Mouse (Mus musculus) midbrain, embryonic 12.5 days (tissue): Measurements from ENCODE around the gene Atp1a4. TPM values are rescaled to one million over a fixed set of nuclear protein-coding genes. Genes with fewer than 3 reads are reported as not detected.
"Not testable (repeated sequence)": the region's sequence is repeated elsewhere in the genome, so short reads cannot be mapped to it uniquely, and the experiment has no call there.

Source experiments
- ATAC-seq: fragments of 200-750 bp; cut with Nextera tagmentation; 2 replicates; pipeline ENCODE4 v1.8.0; 2017; ENCODE audit warnings: low read depth, moderate TSS enrichment, moderate library complexity; ENCODE audit not compliant: low FRiP score
- H3K27ac ChIP-seq: fragments of 300-500 bp; sonication (generic); replicated peaks from 2 replicates; pipeline ENCODE4 v1.5.1; 2016; ENCODE audit warnings: mild to moderate bottlenecking
- H3K27me3 ChIP-seq: fragments of 300-500 bp; sonication (generic); 2 replicates; pipeline ENCODE4 v1.6.1; 2016; ENCODE audit warnings: mild to moderate bottlenecking
- H3K36me3 ChIP-seq: fragments of 300-500 bp; sonication (generic); 2 replicates; pipeline ENCODE4 v1.6.1; 2016
- H3K4me1 ChIP-seq: fragments of 300-500 bp; sonication (generic); 2 replicates; pipeline ENCODE4 v1.6.1; 2016
- H3K4me2 ChIP-seq: fragments of 300-500 bp; sonication (generic); replicated peaks from 2 replicates; pipeline ENCODE4 v1.6.1; 2016; ENCODE audit warnings: mild to moderate bottlenecking, moderate library complexity
- H3K4me3 ChIP-seq: fragments of 300-500 bp; sonication (generic); 2 replicates; pipeline ENCODE4 v1.5.1; 2016; ENCODE audit warnings: mild to moderate bottlenecking
- H3K9ac ChIP-seq: fragments of 300-500 bp; sonication (generic); replicated peaks from 2 replicates; pipeline ENCODE4 v1.6.1; 2016; ENCODE audit warnings: mild to moderate bottlenecking, moderate library complexity
- H3K9me3 ChIP-seq: fragments of 300-500 bp; sonication (generic); 2 replicates; pipeline ENCODE4 v1.6.1; 2016; ENCODE audit warnings: mild to moderate bottlenecking
- WGBS: fragments of 180-500 bp; shearing (Covaris S2); methylation state at CpG from one replicate; pipeline ENCODE4 v1.1.7; 2016; 5-methylcytosine and 5-hydroxymethylcytosine counted together
- polyA plus RNA-seq: library from polyadenylated mRNA; unstranded; fragments of >200 nt; fragmentation: Nextera tagmentation; extraction: Ambion mirVana; gene quantifications from 2 replicates; pipeline ENCODE4 v1.2.1, GENCODE M21; 2016

Atp1a4 gene
- polyA plus RNA-seq, 1 experiment from 2014 or later = not detected

DNA sequence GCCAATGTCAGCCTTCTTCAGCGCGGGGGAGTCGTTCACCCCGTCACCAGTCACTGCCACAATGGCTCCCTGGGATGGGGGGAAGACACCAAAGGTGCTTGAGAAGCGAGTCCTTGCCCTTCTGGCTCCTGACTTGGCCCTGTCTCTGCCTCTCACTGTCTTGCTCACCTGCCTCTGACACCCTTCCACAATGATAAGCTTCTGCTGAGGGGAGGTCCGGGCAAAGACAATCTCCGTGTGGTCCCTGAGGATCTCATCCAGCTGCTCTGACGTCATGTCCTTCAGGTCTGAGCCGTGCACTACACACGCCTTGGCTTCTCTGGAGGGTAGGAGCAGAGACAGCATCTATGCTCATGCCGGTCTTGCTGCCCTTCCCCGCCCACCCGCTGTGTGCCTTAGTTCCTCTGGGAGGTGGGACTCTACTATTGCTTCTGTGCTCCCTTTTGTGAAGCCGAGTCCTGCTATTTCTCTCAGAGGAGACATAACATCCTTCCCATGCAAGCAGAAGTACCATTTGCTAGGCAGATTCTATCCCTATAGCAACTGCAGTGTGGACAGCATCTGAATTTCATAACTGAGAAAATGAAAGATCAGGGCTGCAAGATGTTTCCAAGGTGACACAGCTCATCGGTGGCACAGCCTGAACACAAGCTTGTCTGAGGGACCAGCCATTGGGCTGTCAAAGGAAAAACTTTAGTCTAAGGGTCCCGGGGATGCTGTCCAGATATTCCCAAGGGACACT is 21.7 kb upstream of the Atp1a4 start:
- Histone ChIP-seq H3K27me3 (peaks cover 6% of the 10 kb centered on the region; the same call in 1 of the 2 replicates), H3K36me3 (no peaks in the 10 kb centered on the region), H3K27ac (no peak overlapping the region), H3K9me3 (no peaks in the 10 kb centered on the region), H3K9ac (no peak overlapping the region), H3K4me1 (no peaks in the 10 kb centered on the region), H3K4me3 (no peak overlapping the region), H3K4me2 (no peak overlapping the region)
- no peak for ATAC-seq
- WGBS = 73% methylated on average over 16 of the region's 16 CpGs

DNA sequence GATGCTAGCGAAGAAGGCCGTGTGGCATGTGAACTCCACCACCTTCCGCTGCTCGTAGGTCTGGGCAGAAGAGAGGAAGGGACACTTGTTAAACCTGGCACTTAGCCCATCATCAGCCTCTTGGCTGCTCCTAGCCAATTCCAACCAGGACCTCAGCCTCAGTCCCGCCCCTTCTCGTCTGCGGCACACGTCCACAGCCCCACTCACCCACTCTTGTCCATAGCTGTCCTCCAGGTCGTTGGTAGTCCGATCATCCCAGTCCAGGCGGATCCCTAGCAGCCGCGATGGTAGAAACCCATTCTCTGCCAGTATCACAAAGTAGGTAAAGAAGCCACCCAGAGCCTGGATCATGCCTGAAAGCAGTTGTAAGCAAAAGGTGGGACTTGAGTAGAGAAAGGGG is 20.1 kb upstream of the Atp1a4 start:
- H3K9ac ChIP-seq = no peak overlapping the region
- H3K4me1 ChIP-seq = no peaks in the 10 kb centered on the region
- no peaks in the 10 kb centered on the region for H3K9me3 ChIP-seq
- no peak overlapping the region for H3K4me3 ChIP-seq
- no peak for ATAC-seq
- peaks cover 3% of the 10 kb centered on the region for H3K27me3 ChIP-seq
- 94% methylated on average over 13 of the region's 13 CpGs for WGBS
- no peaks in the 10 kb centered on the region for H3K36me3 ChIP-seq
- no peak overlapping the region for H3K4me2 ChIP-seq
- no peak overlapping the region for H3K27ac ChIP-seq

DNA sequence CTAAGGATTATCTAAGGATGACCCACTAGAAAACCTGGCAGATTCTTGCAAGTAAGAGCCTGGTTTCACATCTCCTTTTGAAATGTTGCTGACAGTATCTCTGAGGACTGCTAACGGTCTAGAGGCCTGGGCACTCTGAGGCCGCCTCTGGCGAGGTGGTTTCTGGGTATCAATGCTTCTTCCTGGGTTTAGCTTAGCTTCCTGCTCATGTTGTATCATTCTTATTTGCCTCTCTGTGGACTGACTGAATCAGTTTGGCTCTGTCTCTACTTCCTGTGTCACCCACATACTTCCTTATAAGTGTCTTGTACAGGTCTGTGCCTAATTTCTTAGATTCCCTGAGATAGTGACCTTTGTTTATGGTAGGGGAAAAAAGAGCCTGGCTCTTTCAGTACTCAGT is 19.0 kb upstream of the Atp1a4 start:
- no peak overlapping the region for H3K27ac ChIP-seq
- no peak overlapping the region for H3K9ac ChIP-seq
- H3K4me1 ChIP-seq = no peaks in the 10 kb centered on the region
- H3K9me3 ChIP-seq = no peaks in the 10 kb centered on the region
- H3K4me3 ChIP-seq = no peak overlapping the region
- no peaks in the 10 kb centered on the region for H3K36me3 ChIP-seq
- peaks cover 7% of the 10 kb centered on the region for H3K27me3 ChIP-seq
- ATAC-seq = no peak
- no peak overlapping the region for H3K4me2 ChIP-seq
- 82% methylated on average over 3 of the region's 3 CpGs for WGBS

DNA sequence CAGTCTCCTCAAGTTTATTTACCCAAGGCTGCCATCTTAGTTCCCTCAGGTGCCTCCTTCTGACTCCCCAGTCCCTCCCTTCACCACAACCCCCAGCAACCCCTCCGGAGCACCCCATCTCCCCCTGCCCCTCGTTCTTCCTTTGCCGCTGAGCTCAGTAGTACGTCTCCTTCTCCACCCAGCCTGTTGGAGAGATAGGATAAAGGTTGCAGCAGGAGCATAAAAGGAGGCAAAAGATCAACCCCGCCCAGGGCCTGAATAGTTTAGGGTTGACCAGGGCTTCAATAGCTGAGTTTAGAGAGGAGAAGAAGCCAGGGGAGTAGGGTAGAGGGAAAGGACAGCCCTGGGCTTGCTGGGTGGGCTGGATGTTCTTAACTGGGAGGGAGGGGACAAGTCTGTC is 16.3 kb upstream of the Atp1a4 start:
- Histone ChIP-seq H3K4me1 (peaks cover 12% of the 10 kb centered on the region), H3K27me3 (peaks cover 7% of the 10 kb centered on the region), H3K4me2 (no peak overlapping the region), H3K9ac (no peak overlapping the region), H3K9me3 (no peaks in the 10 kb centered on the region), H3K27ac (no peak overlapping the region), H3K36me3 (no peaks in the 10 kb centered on the region), H3K4me3 (no peak overlapping the region)
- no peak for ATAC-seq
- WGBS = 77% methylated on average over 5 of the region's 5 CpGs

DNA sequence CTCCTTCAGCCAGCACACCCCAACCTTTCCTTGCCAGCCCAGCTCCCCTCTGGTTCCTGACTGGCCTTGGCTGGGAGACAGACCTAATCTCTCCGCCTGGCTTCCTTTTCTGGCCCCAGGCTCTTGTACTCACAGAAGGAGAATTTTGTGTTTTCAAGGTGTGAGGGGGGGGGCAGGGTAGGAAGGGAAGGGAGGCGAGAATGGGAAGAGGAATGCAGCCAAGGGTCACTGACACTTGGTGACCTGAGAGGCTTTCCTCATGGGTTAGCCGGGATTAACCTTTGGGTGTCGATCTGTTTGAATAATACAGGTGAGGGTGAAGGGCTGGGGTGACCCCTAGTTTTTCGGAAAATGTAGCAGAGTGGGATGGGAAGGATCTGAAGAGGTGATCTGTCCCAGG is 15.9 kb upstream of the Atp1a4 start:
- Histone ChIP-seq H3K4me1 (peaks cover 12% of the 10 kb centered on the region), H3K36me3 (no peaks in the 10 kb centered on the region), H3K9ac (no peak overlapping the region), H3K4me2 (no peak overlapping the region), H3K27me3 (peaks cover 7% of the 10 kb centered on the region), H3K27ac (no peak overlapping the region), H3K9me3 (no peaks in the 10 kb centered on the region), H3K4me3 (no peak overlapping the region)
- WGBS = 69% methylated on average over 5 of the region's 5 CpGs
- no peak for ATAC-seq

DNA sequence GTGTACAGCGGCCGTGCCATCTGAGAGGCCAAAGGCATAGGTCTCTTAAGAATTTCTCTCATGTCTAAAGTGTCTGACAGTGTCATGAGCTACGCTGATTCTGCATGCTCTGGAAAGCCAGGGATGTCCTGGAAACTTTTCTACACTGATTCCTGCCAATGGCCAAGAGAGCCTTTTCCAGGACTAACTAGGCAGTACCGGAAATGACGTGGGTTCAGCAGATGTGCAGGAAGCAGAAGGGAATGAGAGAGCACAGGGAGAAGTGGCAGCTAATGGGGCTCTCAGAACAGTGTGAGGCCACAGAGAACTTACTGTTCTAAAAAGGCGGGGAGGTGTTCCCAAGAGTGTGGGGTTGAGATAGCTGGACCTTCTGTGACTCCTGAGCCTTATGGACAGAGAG is 15.2 kb upstream of the Atp1a4 start:
- Histone ChIP-seq H3K27ac (no peak overlapping the region), H3K4me3 (no peak overlapping the region), H3K9me3 (no peaks in the 10 kb centered on the region), H3K36me3 (no peaks in the 10 kb centered on the region), H3K9ac (no peak overlapping the region), H3K27me3 (peaks cover 7% of the 10 kb centered on the region), H3K4me1 (peaks cover 12% of the 10 kb centered on the region), H3K4me2 (no peak overlapping the region)
- WGBS = 93% methylated on average over 6 of the region's 6 CpGs
- no peak for ATAC-seq

DNA sequence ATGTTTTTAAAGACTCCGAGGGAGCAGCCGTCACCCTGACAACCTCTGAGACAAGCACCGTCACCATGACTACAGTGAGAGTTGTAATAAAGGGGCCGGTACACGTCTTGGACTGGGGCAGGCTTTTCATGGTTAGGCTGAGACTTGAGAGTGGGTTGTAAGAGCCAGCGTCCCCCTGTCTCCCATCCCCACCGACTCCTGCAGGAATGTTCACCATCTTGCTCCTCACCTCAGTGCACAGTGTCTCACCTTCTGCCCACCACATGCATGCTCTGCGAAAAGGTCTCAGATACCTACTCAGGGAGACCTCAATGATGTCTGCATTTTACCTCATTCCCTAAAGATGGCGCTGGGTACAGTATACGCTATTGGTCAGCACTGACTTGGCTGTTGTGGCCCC is 13.6 kb upstream of the Atp1a4 start:
- Histone ChIP-seq H3K27me3 (peaks cover 7% of the 10 kb centered on the region; the same call in 1 of the 2 replicates), H3K9me3 (no peaks in the 10 kb centered on the region), H3K4me3 (no peak overlapping the region), H3K4me1 (peaks cover 12% of the 10 kb centered on the region), H3K27ac (no peak overlapping the region), H3K9ac (no peak overlapping the region), H3K4me2 (peak overlapping the region; percentile 5; the same call in 1 of the 2 replicates), H3K36me3 (no peaks in the 10 kb centered on the region)
- 33% methylated on average over 10 of the region's 10 CpGs for WGBS
- peak; percentile 87 for ATAC-seq

DNA sequence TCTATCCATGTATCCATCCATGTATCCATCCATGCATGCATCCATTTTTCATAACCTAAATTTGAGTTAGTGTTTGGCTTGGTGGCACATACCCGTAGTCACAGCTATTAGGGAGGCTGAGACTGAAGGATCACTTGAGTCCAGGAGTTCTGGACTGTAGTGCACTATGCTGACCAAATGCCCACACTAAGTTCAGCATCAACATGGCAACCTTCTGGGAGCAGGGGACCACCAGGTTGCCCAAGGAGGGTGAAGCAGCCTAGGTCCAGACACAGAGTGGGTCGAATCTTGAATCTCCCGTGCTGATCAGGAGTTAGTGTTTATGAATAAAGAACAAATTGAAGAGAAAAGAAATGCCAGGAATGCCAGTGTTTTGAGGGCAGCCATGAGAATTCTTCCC is 13.0 kb upstream of the Atp1a4 start:
- Histone ChIP-seq H3K27ac (no peak overlapping the region), H3K9me3 (no peaks in the 10 kb centered on the region), H3K36me3 (no peaks in the 10 kb centered on the region), H3K4me3 (no peak overlapping the region), H3K4me1 (peaks cover 12% of the 10 kb centered on the region), H3K9ac (no peak overlapping the region), H3K4me2 (peak overlapping the region; percentile 5; the same call in 1 of the 2 replicates), H3K27me3 (peaks cover 7% of the 10 kb centered on the region; the same call in 1 of the 2 replicates)
- 74% methylated on average over 3 of the region's 3 CpGs for WGBS
- 0 out of 2 replicates have a peak, but pooled peaks have one; percentile 41 for ATAC-seq

DNA sequence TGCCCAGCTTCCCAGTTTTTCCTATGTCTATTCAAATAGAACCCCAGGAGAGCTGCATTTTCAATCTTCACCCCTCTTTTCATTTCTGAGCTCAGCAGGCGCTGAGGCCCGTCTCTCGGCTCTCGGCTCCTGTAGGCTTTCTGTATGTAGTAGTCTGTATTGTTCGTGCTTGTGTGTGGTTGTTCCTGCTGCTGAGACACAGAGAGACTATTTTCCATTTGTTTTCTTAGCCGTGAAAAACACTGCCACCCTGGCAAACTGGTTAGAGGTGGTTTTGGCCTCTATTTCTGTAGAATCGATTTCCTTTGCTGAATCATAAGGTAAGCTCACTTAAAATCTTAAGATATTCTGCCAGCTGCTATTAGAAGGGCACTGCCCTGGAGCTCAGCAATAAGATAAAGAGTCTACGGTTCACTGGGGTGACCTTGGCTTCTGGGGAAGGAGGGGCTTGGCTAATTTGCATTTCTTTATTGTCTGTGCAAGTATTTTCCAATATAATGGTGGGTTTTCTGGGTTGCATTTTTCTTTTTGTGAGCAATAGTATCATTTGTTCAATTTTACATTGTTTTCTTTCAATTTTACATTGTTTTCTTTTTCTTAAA is 3.4 kb upstream of the Atp1a4 start, which contains the start of gene Igsf8:
Igsf8 (plus strand) TSS at position 165 of the 602 bp plus-strand sequence.
- ATAC-seq = peak; percentile 77

DNA sequence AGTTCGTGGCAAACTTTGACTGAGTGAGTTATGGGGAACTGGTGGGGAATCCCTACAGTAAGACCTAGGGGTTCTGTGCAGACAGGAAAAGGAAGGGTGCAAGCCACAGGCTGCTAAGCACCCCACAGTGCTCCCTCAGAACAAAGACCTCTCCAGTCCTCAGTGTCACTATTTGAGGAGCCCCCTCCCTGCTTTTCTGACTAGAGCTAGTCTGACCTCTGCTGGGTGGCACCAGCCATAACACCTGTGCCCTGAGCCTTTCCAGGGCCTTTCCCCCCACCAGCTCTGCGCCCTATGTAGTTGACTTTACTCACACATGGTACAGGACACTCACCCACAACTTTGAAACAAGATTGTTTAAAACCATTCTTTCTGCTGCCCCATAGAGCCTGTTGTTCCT is 10.5 kb downstream of the Atp1a4 start:
- H3K9me3 ChIP-seq = no peaks in the 10 kb centered on the region
- peaks cover 19% of the 10 kb centered on the region for H3K27me3 ChIP-seq
- H3K9ac ChIP-seq = no peak overlapping the region
- WGBS = 54% methylated on average over 2 of the region's 2 CpGs
- H3K4me2 ChIP-seq = no peak overlapping the region
- no peak overlapping the region for H3K27ac ChIP-seq
- no peaks in the 10 kb centered on the region for H3K36me3 ChIP-seq
- no peak overlapping the region for H3K4me3 ChIP-seq
- ATAC-seq = peak; percentile 58; the same call in 1 of the 2 replicates
- peaks cover 4% of the 10 kb centered on the region; the same call in 1 of the 2 replicates for H3K4me1 ChIP-seq

More for the DNA sequence above, 3.4 kb upstream of the Atp1a4 start, which contains the start of gene Igsf8:
- Histone ChIP-seq H3K27me3 (no peaks in the 10 kb centered on the region), H3K9me3 (no peaks in the 10 kb centered on the region), H3K9ac (0 out of 2 replicates have a peak within 1 kb of the TSS, but pooled peaks have one; percentile 1), H3K27ac (peak within 1 kb of the TSS; percentile 75), H3K4me1 (peaks cover 20% of the 10 kb centered on the region), H3K36me3 (no peaks in the 10 kb centered on the region), H3K4me3 (no peak within 1 kb of the TSS), H3K4me2 (peak within 1 kb of the TSS; percentile 27)
- WGBS = 17% methylated on average over 8 of the region's 8 CpGs

DNA sequence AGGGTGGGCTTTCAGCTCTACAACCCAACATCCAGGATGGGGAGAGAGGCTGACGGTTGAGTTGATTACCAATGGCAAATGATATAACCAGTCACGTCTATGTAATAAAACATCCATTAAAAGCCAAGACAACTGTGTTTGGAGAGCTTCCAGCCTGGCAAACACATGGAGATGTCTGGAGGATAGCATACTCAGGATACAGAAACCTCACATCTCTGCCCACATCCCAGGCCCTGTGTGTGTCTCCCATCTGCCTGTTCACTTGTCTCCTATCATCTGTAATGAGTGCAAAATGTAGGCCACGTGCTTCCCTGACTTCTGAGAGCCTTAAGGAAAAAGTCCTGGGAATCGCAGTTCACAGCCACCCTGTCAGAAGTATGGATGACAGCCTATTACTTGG is 11.0 kb downstream of the Atp1a4 start:
- no peak overlapping the region for H3K4me2 ChIP-seq
- no peak overlapping the region for H3K9ac ChIP-seq
- no peak overlapping the region for H3K4me3 ChIP-seq
- ATAC-seq = no peak
- no peaks in the 10 kb centered on the region for H3K9me3 ChIP-seq
- no peaks in the 10 kb centered on the region for H3K36me3 ChIP-seq
- peaks cover 9% of the 10 kb centered on the region for H3K4me1 ChIP-seq
- peaks cover 19% of the 10 kb centered on the region for H3K27me3 ChIP-seq
- H3K27ac ChIP-seq = no peak overlapping the region
- 69% methylated on average over 4 of the region's 4 CpGs for WGBS

DNA sequence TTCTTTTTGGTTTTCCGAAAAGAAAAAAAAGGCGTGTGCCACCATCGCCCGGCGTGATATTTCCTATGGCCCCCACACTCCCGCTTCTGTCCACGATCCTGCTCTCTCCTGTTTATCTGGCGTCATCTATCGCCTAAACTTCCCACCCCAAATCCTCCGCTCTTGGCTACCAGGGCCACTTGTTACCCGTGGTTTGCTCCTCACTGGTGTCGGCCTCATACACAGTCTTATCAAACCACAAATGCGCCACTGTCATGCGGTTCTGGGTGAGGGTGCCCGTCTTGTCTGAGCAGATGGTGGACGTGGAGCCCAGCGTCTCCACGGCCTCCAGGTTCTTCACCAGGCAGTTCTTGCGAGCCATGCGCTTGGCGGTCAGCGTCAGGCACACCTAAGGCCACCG is 13.6 kb downstream of the Atp1a4 start:
- H3K9ac ChIP-seq = not testable (repeated sequence)

More for the DNA sequence above, 13.6 kb downstream of the Atp1a4 start:
- H3K4me3 ChIP-seq, H3K9me3 ChIP-seq, H3K36me3 ChIP-seq, ATAC-seq, H3K27ac ChIP-seq: not testable (repeated sequence)
- H3K4me1 ChIP-seq = peaks cover 22% of the 10 kb centered on the region
- 0 out of 2 replicates have a peak overlapping the region, but pooled peaks have one; percentile 4 for H3K4me2 ChIP-seq
- H3K27me3 ChIP-seq = peaks cover 19% of the 10 kb centered on the region
- WGBS = 48% methylated on average over 23 of the region's 23 CpGs
